31 mouse cellular contexts compared by ENCODE assay signal in the genomic region with DNA sequence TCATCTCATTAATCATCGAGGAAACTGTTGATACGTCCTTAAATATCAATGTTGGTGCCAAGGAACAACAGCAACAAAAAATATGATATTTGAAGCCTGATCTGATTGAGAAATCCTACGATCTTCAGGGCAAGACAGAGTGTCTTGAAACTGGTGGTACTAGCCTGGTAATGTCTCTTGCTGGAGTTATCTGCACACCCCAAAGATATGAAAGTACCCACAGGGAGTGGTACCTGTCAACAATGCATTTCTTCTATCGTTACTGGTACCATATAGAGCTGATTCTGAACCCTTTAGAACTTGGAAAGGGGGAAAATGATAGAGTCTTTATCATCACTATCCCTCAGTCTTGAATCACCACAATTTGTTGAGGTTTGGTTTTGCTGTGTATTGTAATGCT. TPM values are rescaled to one million over a fixed set of nuclear protein-coding genes. Genes with fewer than 3 reads are reported as not detected.
DNase-seq lines count a peak whose midpoint lies in the region; ATAC-seq lines count a peak whose summit lies in the region.
"Had no signal": no experiment of that assay in that cellular context is flagged by ENCODE, and none has a peak within 500 bp of the region (broad histone marks: within the 10 kb centered on the region; RNA-seq: fewer than 3 reads in every experiment).

No protein-coding gene starts in this region.

- no peak overlapping the region for H3K9ac ChIP-seq in limb, embryonic 13.5 days
- H3K9ac ChIP-seq in liver, embryonic 13.5 days: 0 out of 2 replicates have a peak overlapping the region, but pooled peaks have one; percentile 30
- H3K9ac ChIP-seq in forebrain, embryonic 16.5 days (replicated peaks; ENCODE audit: low read depth, low read length): no peak overlapping the region
- H3K9ac ChIP-seq: embryonic facial prominence, embryonic 15.5 days; forebrain, embryonic 15.5 days; hindbrain, embryonic 12.5 days; intestine, embryonic 15.5 days; midbrain, embryonic 15.5 days; neural tube, embryonic 15.5 days had no signal

- no peaks in the 10 kb centered on the region for H3K27me3 ChIP-seq in limb, embryonic 13.5 days
- no peaks in the 10 kb centered on the region for H3K27me3 ChIP-seq in limb, embryonic 10.5 days (ENCODE audit: low read depth, poor library complexity, severe bottlenecking)
- peaks cover 22% of the 10 kb centered on the region; the same call in 1 of the 2 replicates for H3K27me3 ChIP-seq in liver, embryonic 13.5 days
- no peaks in the 10 kb centered on the region for H3K27me3 ChIP-seq in forebrain, embryonic 16.5 days (replicated peaks; ENCODE audit: control insufficient read depth, insufficient read depth, low read length)
- H3K27me3 ChIP-seq: CH12.LX; embryonic facial prominence, embryonic 15.5 days; forebrain, embryonic 15.5 days; hindbrain, embryonic 12.5 days; intestine, embryonic 15.5 days; midbrain, embryonic 15.5 days; neural tube, embryonic 15.5 days; Patski had no signal

- H3K4me1 ChIP-seq in limb, embryonic 13.5 days: peaks cover 41% of the 10 kb centered on the region
- H3K4me1 ChIP-seq in limb, embryonic 10.5 days: peaks cover 20% of the 10 kb centered on the region
- peaks cover 30% of the 10 kb centered on the region for H3K4me1 ChIP-seq in liver, embryonic 13.5 days (replicated peaks)
- no peaks in the 10 kb centered on the region for H3K4me1 ChIP-seq in forebrain, embryonic 16.5 days (replicated peaks; ENCODE audit: control insufficient read depth, insufficient read depth, low read length)
- H3K4me1 ChIP-seq: forebrain, embryonic 10.5 days; forebrain, embryonic 15.5 days; hindbrain, embryonic 12.5 days; midbrain, embryonic 15.5 days had no signal

- H3K4me2 ChIP-seq in limb, embryonic 13.5 days (replicated peaks): no peak overlapping the region
- peak overlapping the region; percentile 38 for H3K4me2 ChIP-seq in liver, embryonic 13.5 days
- H3K4me2 ChIP-seq in forebrain, embryonic 16.5 days (ENCODE audit: low read length): no peak overlapping the region
- H3K4me2 ChIP-seq: embryonic facial prominence, embryonic 15.5 days; forebrain, embryonic 15.5 days; hindbrain, embryonic 12.5 days; intestine, embryonic 15.5 days; midbrain, embryonic 15.5 days; neural tube, embryonic 15.5 days had no signal

- 0 out of 2 replicates have a peak overlapping the region, but pooled peaks have one; percentile 48 for H3K27ac ChIP-seq in limb, embryonic 13.5 days
- no peak overlapping the region for H3K27ac ChIP-seq in limb, embryonic 10.5 days
- peak overlapping the region; percentile 29 for H3K27ac ChIP-seq in liver, embryonic 13.5 days
- H3K27ac ChIP-seq in forebrain, embryonic 16.5 days (ENCODE audit: low read length): no peak overlapping the region
- H3K27ac ChIP-seq: embryonic facial prominence, embryonic 10.5 days; embryonic facial prominence, embryonic 15.5 days; forebrain, embryonic 10.5 days; forebrain, embryonic 15.5 days; heart, adult 2 months; hindbrain, embryonic 12.5 days; hindbrain, postnatal 0 days; intestine, embryonic 15.5 days; midbrain, embryonic 15.5 days; neural tube, embryonic 15.5 days had no signal

- H3K36me3 ChIP-seq in limb, embryonic 13.5 days: no peaks in the 10 kb centered on the region
- no peaks in the 10 kb centered on the region for H3K36me3 ChIP-seq in limb, embryonic 10.5 days
- H3K36me3 ChIP-seq in liver, embryonic 13.5 days: no peaks in the 10 kb centered on the region
- H3K36me3 ChIP-seq in forebrain, embryonic 16.5 days (ENCODE audit: control insufficient read depth, insufficient read depth): no peaks in the 10 kb centered on the region
- H3K36me3 ChIP-seq: embryonic facial prominence, embryonic 10.5 days; embryonic facial prominence, embryonic 15.5 days; forebrain, embryonic 10.5 days; forebrain, embryonic 15.5 days; hindbrain, embryonic 12.5 days; intestine, embryonic 15.5 days; midbrain, embryonic 15.5 days; neural tube, embryonic 15.5 days had no signal

- H3K4me3 ChIP-seq in limb, embryonic 13.5 days: no peak overlapping the region
- H3K4me3 ChIP-seq in limb, embryonic 10.5 days: no peak overlapping the region
- peak overlapping the region; percentile 2; the same call in 1 of the 2 replicates for H3K4me3 ChIP-seq in liver, embryonic 13.5 days (replicated peaks)
- H3K4me3 ChIP-seq in forebrain, embryonic 16.5 days (replicated peaks; ENCODE audit: low read length): no peak overlapping the region
- H3K4me3 ChIP-seq: embryonic facial prominence, embryonic 10.5 days; embryonic facial prominence, embryonic 15.5 days; forebrain, embryonic 10.5 days; forebrain, embryonic 15.5 days; heart, adult 2 months; hindbrain, embryonic 12.5 days; intestine, embryonic 15.5 days; midbrain, embryonic 15.5 days; neural tube, embryonic 15.5 days had no signal

- 87% methylated on average over 4 of the region's 4 CpGs for WGBS in limb, embryonic 13.5 days
- 90% methylated on average over 4 of the region's 4 CpGs for WGBS in limb, embryonic 10.5 days
- WGBS in liver, embryonic 13.5 days (ENCODE audit: insufficient replicate concordance): 29% methylated on average over 4 of the region's 4 CpGs
- WGBS in forebrain, embryonic 16.5 days: 83% methylated on average over 4 of the region's 4 CpGs

- ATAC-seq in limb, embryonic 13.5 days (ENCODE audit: low FRiP score, low read depth): no peak
- peak; percentile 95 for ATAC-seq in liver, embryonic 13.5 days (ENCODE audit: low read depth)
- 0 out of 2 replicates have a peak, but pooled peaks have one; percentile 18 for ATAC-seq in megakaryocyte progenitor cell, adult 5-6 weeks (replicated peaks; ENCODE audit: poor library complexity)
- ATAC-seq in forebrain, embryonic 16.5 days: no peak
- ATAC-seq: forebrain, embryonic 15.5 days; hindbrain, postnatal 0 days; intestine, embryonic 15.5 days; midbrain, embryonic 15.5 days; Patski had no signal

- no peaks in the 10 kb centered on the region for H3K9me3 ChIP-seq in limb, embryonic 13.5 days
- no peaks in the 10 kb centered on the region for H3K9me3 ChIP-seq in limb, embryonic 10.5 days (replicated peaks)
- no peaks in the 10 kb centered on the region for H3K9me3 ChIP-seq in liver, embryonic 13.5 days (replicated peaks)
- no peaks in the 10 kb centered on the region for H3K9me3 ChIP-seq in forebrain, embryonic 16.5 days (ENCODE audit: control insufficient read depth, low read length)
- H3K9me3 ChIP-seq: embryonic facial prominence, embryonic 10.5 days; embryonic facial prominence, embryonic 15.5 days; forebrain, embryonic 10.5 days; forebrain, embryonic 15.5 days; hindbrain, embryonic 12.5 days; intestine, embryonic 15.5 days; midbrain, embryonic 15.5 days; neural tube, embryonic 15.5 days had no signal

- intact Hi-C loops in left cerebral cortex, postnatal 25 days (cut with DNase I): loop anchor here (2.0 to 5.0 kb wide), 4 partner anchors 31 to 308 kb away; no protein-coding TSS in a partner anchor

- DNase-seq in limb, embryonic 10.5 days (ENCODE audit: low spot score): no peak
- DNase-seq in c-Kit-positive CD71-positive TER-119-negative erythroid progenitor cells, embryonic 14.5 days (ENCODE audit: low read depth): peak; percentile 28
- DNase-seq in liver, embryonic 13.5 days: peak; percentile 19
- no peak for DNase-seq in left cerebral cortex, postnatal 25 days (ENCODE audit: low spot score in 2 of 2)
- DNase-seq in adrenal gland, postnatal 36 days: no peak
- DNase-seq: adrenal gland, postnatal 10 days; B cell, adult 2 months; cerebellum, adult 2 months; cerebellum, postnatal 14 days; heart, adult 2 months; kidney, adult 9 months; kidney, postnatal 10 days; left cerebral cortex, postnatal 4 days; lung, postnatal 4 days; retina, postnatal 1 day; right cerebral cortex, postnatal 14 days had no signal

RNA-seq across cellular contexts. Expression of a gene that starts 24.9 kb away (rescaled TPM):
- 250 and 254 TPM in 2 replicates for polyA plus RNA-seq in limb, embryonic 13.5 days (2015; fragmentation: Nextera tagmentation; extraction: Ambion mirVana)
- polyA plus RNA-seq in limb, embryonic 10.5 days (2016; fragmentation: Nextera tagmentation; extraction: Ambion mirVana): 107 and 122 TPM in 2 replicates
- 16.5 and 17.2 TPM in 2 replicates for polyA plus RNA-seq in liver, embryonic 13.5 days (2015; fragmentation: Nextera tagmentation; extraction: Ambion mirVana)
- 41.7 and 53.7 TPM in 2 replicates for total RNA-seq in megakaryocyte progenitor cell, adult 5-6 weeks (2015)
- total RNA-seq in megakaryocyte progenitor cell, adult 5-6 weeks (2017): 81.6 and 90.2 TPM in 2 replicates
- total RNA-seq in left cerebral cortex, postnatal 25 days (2021): 100 to 1,000 TPM in 1 of 2 experiments, 10 to 100 TPM in 1; 93.6 to 105 TPM
- total RNA-seq in adrenal gland, postnatal 36 days (2021): 10 to 100 TPM; 80.6 to 90.0 TPM
- polyA plus RNA-seq in forebrain, embryonic 16.5 days (2015; fragmentation: Nextera tagmentation; extraction: Ambion mirVana): 30.0 and 30.5 TPM in 2 replicates

RNA-seq across cellular contexts. Expression of a gene that starts 51.7 kb away (rescaled TPM):
- 2.0 and 2.6 TPM in 2 replicates for polyA plus RNA-seq in limb, embryonic 13.5 days (2015; fragmentation: Nextera tagmentation; extraction: Ambion mirVana)
- not detected in 2 replicates for polyA plus RNA-seq in limb, embryonic 10.5 days (2016; fragmentation: Nextera tagmentation; extraction: Ambion mirVana)
- polyA plus RNA-seq in liver, embryonic 13.5 days (2015; fragmentation: Nextera tagmentation; extraction: Ambion mirVana): 0.42 and 0.51 TPM in 2 replicates
- 10.5 and 13.8 TPM in 2 replicates for total RNA-seq in megakaryocyte progenitor cell, adult 5-6 weeks (2015)
- total RNA-seq in megakaryocyte progenitor cell, adult 5-6 weeks (2017): 10.5 and 19.5 TPM in 2 replicates
- total RNA-seq in left cerebral cortex, postnatal 25 days (2021): under 1 TPM; 0.23 to 0.44 TPM
- total RNA-seq in adrenal gland, postnatal 36 days (2021): 1 to 10 TPM; 1.3 to 1.4 TPM
- polyA plus RNA-seq in forebrain, embryonic 16.5 days (2015; fragmentation: Nextera tagmentation; extraction: Ambion mirVana): 0.21 TPM in 1 of 2 replicates, not detected in the other
- total RNA-seq: CH12.LX; heart, adult 2 months; heart, postnatal 25 days had no signal
- polyA plus RNA-seq: cerebellum, adult 2 months; embryonic facial prominence, embryonic 10.5 days; forebrain, embryonic 10.5 days; forebrain, embryonic 15.5 days; Patski had no signal

Comparison
In these comparisons a context has a peak if more than half of its experiments do, and no peak if none do; other contexts are left out.
1. H3K27ac ChIP-seq: peak in limb, embryonic 13.5 days (single experiment) and liver, embryonic 13.5 days (single experiment); none in limb, embryonic 10.5 days (single experiment) and forebrain, embryonic 16.5 days (single experiment).
2. ATAC-seq: peak in liver, embryonic 13.5 days (single experiment) and megakaryocyte progenitor cell, adult 5-6 weeks (single experiment); none in limb, embryonic 13.5 days (single experiment) and forebrain, embryonic 16.5 days (single experiment).
3. DNase-seq: peak in c-Kit-positive CD71-positive TER-119-negative erythroid progenitor cells, embryonic 14.5 days (single experiment) and liver, embryonic 13.5 days (single experiment); none in limb, embryonic 10.5 days (single experiment), left cerebral cortex, postnatal 25 days (0 of 2) and adrenal gland, postnatal 36 days (0 of 2).